Mouse (Mus musculus) inflammation-experienced regulatory T-cells, adult 6 months (primary cell): ENCODE measurements around the gene Usp32. TPM values are rescaled to one million over a fixed set of nuclear protein-coding genes. Genes with fewer than 3 reads are reported as not detected.

Experiments used
- ATAC-seq: one replicate; pipeline ENCODE4 v1.8.0; 2017
- polyA plus RNA-seq, 3 experiments: library from polyadenylated mRNA; unstranded; fragments of 100-300 nt; shearing (Covaris generic); gene quantifications; one replicate each; pipeline ENCODE4 v1.2.1; 2017

Gene Usp32
- polyA plus RNA-seq, 3 experiments from 2014 or later = 5.2 to 9.4 (median 8.8) TPM

GRCm38 (mm10) chr11:85123267-85123992 is 16.5 kb downstream of the Usp32 start:
- no peak for ATAC-seq

DNA sequence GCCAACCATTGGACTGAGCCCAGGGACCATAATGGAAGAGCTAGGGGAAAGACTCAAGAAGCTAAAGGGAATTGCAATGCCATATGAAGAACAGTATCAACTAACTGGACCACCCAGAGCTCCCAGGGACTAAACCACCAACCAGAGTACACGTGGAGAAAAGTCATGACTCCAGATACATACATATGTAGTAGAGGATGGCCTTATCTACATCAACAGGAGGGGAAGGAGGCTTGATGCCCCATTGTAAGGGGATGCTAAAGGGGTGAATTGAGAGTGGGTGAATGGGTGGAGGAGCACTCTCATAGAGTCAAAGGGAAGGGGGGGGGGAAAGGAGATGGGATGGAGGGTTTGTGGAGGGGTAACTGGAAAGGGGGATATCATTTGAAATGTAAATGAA is 17.9 kb downstream of the Usp32 start:
- ATAC-seq = no peak

DNA sequence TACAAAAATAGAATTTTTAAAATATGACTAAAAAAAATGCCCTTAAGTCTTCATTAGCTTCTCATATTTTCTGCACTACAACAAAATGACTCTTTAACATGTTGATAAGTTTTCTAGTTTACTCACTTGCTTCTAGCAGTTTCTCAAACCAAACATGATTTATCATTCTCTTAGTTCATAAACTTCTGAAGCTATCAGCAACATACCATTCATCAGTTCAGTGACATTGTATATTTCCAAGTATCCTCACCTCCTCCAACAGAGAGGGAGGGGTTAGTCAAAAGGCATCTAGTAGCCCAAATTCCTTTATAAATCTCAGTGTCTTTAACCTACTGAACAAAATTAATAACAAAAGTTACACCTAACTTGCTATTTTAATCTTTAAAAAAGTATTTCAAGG is 22.8 kb downstream of the Usp32 start:
- ATAC-seq = no peak

DNA sequence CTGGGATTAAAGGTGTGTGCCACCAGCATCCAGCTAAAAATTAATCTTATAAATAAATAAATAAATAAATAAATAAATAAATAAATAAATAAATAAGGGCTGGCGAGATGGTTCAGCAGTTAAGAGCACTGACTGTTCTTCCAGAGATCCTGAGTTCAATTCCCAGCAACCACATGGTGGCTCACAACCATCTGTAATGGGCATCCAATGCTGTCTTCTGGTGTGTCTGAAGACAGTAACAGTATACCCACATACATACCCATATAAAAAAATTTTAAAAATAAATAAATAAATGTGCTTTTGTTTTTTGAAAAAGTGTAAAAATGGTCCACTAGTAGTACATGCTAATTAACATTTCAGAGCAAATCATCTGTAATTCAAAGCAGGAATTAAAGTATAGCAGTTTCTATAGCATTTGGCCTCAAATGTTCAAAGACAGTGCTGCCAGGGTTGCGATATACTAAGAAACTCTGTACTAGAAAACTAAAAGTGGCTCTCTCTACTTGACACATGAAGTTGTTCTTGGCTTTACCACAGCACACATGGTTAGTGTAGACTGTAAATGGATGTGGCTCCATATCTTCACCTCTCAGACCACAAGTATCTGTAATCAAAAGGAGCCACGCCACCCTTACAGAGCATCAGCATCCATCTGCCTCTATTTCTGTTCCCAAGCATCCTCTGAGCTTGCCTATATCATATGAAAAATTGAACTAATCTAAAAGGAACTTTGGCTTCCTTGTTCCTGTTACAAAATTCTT is 23.7 kb downstream of the Usp32 start:
- no peak for ATAC-seq

DNA sequence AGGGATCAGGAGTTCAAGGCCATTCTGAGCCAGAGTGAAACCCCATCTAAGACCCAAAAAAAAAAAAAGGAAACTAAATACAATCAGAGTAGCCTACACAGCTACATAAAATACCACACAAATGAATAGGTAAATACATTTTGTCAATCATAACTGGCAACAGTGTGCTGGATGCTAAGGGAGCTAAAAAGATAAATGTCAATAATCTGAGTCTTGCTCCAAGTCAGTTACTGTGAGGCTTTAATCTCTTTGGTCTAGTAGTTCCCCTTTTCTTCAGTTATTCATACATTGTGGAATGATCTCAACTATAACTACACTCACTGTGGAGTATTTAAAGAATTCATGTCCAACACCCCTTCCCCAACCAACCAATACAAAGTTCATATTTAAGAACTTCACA is 30.0 kb downstream of the Usp32 start:
- ATAC-seq = no peak

GRCm38 (mm10) chr11:85107217-85107616 is 32.7 kb downstream of the Usp32 start:
- ATAC-seq = no peak

DNA sequence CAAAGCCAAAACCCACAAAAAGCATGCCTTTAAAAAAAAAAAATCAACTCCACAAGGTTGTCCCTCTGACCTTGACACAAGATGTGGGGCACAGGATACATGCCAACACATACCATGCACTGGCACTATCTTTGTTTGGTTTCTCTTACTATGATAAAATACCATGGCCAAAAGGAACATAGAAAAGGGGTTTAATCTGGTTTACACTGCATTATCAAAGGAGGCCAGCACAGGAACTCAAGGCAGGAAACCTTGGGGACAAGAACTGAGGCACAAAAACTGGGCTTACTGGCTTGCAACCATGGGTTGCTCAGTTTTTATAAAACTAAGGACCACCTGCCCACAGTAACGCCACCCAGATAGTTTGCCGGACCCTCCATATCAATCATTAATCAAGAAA is 34.1 kb downstream of the Usp32 start:
- no peak for ATAC-seq

DNA sequence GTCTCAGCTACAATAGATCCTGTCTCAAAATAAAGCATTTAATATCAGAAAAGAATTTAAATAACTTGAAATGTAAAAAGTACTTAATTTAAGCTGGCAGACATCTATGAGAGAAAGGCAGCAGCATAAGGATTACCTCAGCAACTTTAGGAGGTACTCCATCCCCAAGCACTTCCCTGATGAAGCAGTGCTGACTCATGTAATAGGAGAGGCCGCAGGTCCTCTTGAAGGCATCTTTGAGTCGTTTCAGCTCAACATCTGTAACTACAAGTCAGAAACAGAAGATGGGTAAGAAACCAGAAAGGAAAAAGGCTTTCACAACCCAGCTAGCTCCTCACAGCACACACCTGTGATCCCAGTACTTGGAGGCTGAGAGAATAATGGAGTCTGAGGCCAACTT is 36.2 kb downstream of the Usp32 start:
- ATAC-seq = no peak

DNA sequence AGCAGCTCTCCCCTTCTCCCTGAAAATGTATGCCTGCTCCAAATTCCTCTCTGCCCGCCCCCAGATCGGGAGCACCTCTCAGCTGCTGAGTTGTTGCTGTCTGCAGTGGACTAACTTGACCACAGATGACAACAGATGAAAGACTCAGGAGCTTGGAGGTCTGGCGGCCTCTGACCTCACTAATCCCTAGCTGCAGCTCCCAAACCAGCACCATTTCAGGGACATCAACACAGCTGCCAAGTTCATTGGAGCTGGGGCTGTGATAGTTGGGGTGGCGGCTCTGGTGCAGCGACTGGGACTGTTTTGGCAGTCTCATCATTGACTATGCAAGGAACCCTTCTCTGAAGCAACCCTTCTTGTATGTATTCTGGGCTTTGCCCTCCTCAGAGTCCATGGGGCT is 44.8 kb downstream of the Usp32 start:
- ATAC-seq = no peak

DNA sequence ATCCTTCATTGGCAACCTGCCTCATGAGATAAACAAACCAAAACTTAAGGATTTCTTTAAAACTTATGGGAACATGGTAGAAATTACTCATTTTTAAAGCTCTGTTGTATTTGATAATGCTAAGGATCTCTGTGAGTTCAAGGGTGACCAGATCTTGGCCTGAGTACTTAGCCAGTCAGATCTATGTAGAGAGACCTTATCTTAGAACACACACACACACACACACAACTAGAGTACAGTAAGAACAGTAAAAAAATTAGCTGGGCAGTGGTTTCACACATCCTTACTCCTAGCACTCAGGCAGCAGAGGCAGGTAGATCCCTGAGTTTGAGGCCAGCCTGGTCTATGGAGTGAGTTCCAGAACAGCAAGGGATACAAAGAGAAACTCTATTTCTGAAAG is 53.7 kb downstream of the Usp32 start:
- no peak for ATAC-seq

DNA sequence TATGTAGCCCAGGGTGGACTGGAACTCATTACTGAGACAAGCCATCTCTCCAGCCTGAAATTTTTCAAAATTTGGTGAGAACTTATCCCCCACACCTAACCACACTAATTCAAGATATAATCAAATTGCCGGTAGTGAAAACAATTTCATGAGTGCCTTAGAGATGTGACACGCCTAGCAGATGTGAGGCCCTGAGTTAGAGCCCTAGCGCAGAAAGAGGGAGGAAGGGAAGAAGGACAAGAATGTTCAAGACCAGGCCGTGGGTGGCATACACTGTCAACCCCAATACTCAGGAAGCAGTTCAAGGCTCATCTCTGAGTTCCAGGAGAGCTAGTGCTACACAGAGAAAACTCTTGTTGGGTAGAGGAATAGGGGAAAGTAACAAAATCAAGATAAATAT is 72.1 kb downstream of the Usp32 start:
- ATAC-seq = no peak

- no peak for ATAC-seq
Observed at GRCm38 (mm10) chr11:85058562-85058961, 81.4 kb downstream of the Usp32 start.

DNA sequence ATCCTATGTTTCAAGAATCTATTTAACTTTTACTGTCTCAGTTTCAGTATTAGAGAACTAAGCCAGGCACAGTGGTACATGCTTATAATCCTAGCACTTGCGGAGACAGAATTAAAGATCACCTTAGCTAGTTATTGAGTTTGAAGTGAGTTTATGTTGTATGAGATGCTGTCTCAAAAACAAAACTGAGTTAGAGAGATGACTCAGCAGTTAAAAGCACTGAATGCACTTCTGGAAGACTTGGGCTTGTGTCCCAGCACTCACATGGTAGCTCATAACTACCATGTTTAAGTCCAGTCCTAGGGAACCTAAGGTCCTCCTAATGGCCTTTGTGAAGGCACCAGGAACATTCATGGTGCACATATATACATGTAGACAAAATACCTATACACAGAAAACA is 82.4 kb downstream of the Usp32 start:
- ATAC-seq = no peak

GRCm38 (mm10) chr11:85056901-85057300 is 83.1 kb downstream of the Usp32 start:
- no peak for ATAC-seq

DNA sequence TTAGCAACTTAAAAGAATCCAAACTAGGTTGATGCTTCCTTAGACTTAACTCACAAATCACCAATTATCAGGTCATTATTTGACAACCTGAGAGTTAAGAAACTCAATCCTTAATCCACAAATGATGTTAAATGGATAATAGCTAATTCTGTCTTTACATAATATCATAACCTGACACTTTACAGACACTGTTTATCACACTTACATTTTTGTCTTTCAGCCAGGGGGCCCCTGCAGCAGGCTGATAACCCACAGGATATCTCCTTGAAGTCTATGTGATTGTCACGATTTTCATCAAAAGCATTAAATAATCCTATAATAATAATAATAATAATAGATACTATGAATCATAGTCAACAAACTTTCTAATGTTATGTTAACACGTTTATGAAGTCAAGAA is 84.4 kb downstream of the Usp32 start:
- ATAC-seq = no peak

- no peak for ATAC-seq
Observed at GRCm38 (mm10) chr11:85039256-85039655, 100.7 kb downstream of the Usp32 start.

- ATAC-seq = no peak
Observed at GRCm38 (mm10) chr11:85013121-85013520, 126.8 kb downstream of the Usp32 start.

DNA sequence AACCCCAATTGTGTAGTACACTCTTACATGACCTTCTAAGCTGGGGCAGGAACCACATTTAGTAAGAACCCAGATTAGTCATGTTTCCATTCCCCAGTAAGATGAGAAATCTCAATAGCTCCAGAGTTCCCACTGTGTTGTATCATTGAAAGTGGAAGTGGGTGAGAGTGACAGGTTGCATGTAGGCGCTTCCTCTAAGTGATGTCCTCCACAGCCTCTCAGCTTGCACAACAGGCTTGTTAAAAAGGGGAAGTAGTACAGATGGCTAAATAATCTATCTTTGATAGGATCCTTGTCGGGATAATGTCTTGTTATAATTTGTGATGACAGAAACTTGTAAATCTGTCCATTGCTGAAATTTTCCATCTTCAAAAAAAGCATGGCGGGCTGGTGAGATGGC is 136.4 kb downstream of the Usp32 start:
- no peak for ATAC-seq

DNA sequence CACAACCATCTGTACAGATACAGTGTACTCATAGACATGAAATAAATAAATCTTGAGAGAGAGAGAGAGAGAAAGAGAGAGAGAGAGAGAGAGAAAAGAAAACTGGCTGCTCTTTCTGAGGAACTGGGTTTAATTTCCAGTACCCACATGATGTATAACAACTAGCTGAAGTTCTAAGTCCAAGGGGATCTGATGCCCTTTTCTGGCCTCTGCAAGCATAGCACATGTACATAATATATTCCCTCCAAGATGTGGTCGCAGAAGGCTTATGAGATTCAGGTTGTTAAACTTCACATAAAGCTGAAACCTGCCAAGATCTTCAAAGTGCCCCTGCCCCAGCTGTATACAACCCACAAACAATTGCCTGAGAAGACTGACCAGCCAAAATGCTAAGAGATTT is 144.7 kb downstream of the Usp32 start:
- ATAC-seq = no peak

- no peak for ATAC-seq
Observed at GRCm38 (mm10) chr11:84992996-84993395, 147.0 kb downstream of the Usp32 start.

DNA sequence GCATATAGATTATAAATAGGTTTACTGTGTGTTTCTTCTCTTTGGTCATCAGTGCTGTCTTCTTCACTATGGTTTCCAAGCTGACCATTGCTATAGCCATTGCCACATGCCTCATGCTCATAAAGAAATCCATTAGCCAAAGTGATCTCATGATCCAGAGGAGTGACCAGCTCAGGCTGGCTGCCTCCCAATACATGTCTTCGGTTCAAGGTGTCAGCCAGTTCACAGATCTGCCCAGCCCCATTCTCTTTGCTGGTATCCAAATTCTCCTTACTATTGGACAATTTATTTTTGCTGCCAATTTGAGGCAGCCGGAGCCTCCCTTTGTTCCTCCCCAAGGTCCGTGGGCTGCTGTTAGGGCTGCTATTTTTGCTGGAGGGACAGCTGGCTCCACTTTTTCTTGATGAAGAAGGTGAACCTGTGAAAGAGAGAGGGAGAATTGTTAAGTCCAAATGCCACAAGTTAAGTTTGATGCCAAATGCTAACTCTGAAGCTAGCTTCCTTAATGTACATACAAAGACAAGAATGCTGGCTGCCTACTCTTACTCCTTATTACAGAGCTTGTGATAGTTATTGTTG is 151.5 kb downstream of the Usp32 start:
- ATAC-seq = no peak

DNA sequence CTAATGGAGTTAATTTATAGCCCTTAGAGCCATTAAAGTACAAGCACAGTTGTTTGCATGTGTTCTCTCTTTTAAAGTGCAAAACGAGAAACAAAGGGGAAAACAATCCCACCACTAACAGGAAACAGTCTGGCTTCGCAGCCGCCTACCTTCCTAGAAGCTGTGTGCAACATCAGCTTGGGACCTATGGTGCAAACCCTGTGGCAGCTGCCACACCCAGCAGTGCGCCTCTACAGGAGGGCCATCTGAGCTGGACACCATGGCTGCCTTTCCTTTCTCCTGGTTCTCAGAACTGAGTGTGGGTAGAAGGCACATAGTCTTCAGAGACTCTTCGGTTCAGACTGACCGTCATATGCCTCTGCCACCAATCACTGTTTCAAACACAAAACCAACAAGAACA is 154.5 kb downstream of the Usp32 start:
- no peak for ATAC-seq

GRCm38 (mm10) chr11:84980697-84981096 is 159.3 kb downstream of the Usp32 start:
- no peak for ATAC-seq

DNA sequence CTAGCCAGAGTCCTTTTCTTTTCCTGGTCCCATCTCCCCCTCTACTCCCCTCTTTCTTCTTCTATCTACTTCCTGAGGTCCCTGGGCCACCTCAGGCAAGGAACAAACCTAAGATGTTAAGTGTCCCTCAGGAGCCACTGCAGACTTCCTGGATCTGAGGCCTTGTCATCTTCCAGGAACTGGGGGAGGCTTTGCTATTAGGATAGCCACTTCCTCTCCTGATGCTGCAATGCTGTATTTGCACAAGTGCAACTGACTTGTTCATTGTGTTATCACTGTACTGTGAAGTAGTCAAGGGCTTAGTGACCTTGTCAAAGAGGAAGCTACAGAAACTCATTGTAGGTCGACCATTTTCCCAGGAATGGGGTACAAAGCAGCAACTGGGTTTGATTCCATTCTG is 160.6 kb downstream of the Usp32 start:
- no peak for ATAC-seq
